Mouse (Mus musculus): Measurements from ENCODE around the gene Prtn3. TPM values are rescaled to one million over a fixed set of nuclear protein-coding genes. Genes with fewer than 3 reads are reported as not detected.

The Prtn3 gene
- polyA plus RNA-seq, 1 experiment from 2014 or later = 0.86 TPM

- Histone ChIP-seq H3K9me3 (ENCODE audit: control insufficient read depth, low read length) (no peaks in the 10 kb centered on the region), H3K4me2 (replicated peaks; ENCODE audit: low read depth) (peak overlapping the region; percentile 88), H3K4me3 (ENCODE audit: low read depth, low read length) (peak overlapping the region; percentile 96), H3K36me3 (ENCODE audit: control insufficient read depth, insufficient read depth, low read length) (peaks cover 2% of the 10 kb centered on the region; the same call in 1 of the 2 replicates), H3K27ac (replicated peaks) (peak overlapping the region; percentile 88), H3K4me1 (replicated peaks; ENCODE audit: control insufficient read depth, insufficient read depth) (peaks cover 11% of the 10 kb centered on the region), H3K27me3 (ENCODE audit: control insufficient read depth, insufficient read depth, low read length) (no peaks in the 10 kb centered on the region), H3K9ac (ENCODE audit: low read length) (peak overlapping the region; percentile 87)
- no peak for ATAC-seq (ENCODE audit: low FRiP score, low TSS enrichment)
- DNase-seq (ENCODE audit: low spot score) = peak; percentile 53
- TF ChIP-seq EP300 (optimal IDR thresholded peaks at IDR 0.05) (no peak), CTCF (IDR thresholded peaks at IDR 0.05; ENCODE audit: low read depth) (no peak)
- WGBS = 1% methylated on average over 26 of the region's 29 CpGs
These were observed 53.9 kb downstream of the Prtn3 start for GRCm38 (mm10) chr10:79928030-79928694.

DNA sequence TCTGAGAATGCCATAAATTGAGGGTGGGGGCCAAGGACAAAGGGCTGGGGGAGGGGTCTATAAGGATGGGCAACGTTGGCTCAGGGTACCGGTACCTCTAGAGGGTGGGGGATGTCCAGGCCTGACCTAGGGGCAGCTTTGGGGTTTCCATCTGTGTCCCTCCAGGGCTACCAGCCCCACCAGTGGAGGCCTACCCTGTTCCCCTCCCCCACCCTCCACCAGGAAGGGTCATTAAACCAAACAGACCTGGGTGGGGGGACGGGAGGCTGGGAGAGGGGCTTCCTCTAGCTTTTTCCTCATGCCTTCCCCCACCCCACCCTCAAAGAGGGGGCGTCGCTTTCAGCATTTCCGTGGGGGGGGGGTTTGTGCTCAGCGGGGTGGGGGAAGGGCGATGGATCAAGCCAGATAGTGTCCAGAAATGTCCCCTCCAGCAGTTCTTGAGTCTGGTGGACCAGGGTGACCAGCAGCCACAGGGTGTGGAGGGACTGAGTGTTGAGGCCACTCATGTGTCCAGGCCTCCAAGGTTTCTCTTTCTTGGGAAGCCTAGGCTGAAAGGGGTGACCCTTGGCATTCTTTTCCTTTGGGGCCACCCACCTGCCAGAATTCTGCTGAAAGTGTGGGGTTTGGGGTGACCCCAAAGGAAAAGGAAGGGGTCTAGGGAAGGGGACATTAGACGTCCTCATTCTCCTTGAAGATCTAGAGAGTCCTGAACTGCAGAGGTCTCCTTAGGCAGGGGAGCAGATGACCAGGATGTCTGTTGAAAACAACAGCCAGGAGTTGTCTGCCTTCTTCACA lies 54.8 kb downstream of the Prtn3 start:
- Histone ChIP-seq H3K4me3 (ENCODE audit: low read depth, low read length) (peak overlapping the region; percentile 96; the same call in 1 of the 2 replicates), H3K4me1 (replicated peaks; ENCODE audit: control insufficient read depth, insufficient read depth) (peaks cover 19% of the 10 kb centered on the region), H3K27ac (replicated peaks) (0 out of 2 replicates have a peak overlapping the region, but pooled peaks have one; percentile 40), H3K9me3 (ENCODE audit: control insufficient read depth, low read length) (no peaks in the 10 kb centered on the region), H3K9ac (ENCODE audit: low read length) (no peak overlapping the region), H3K27me3 (ENCODE audit: control insufficient read depth, insufficient read depth, low read length) (no peaks in the 10 kb centered on the region), H3K36me3 (ENCODE audit: control insufficient read depth, insufficient read depth, low read length) (peaks cover 2% of the 10 kb centered on the region; the same call in 1 of the 2 replicates), H3K4me2 (replicated peaks; ENCODE audit: low read depth) (peak overlapping the region; percentile 88)
- WGBS = 29% methylated on average over 9 of the region's 9 CpGs
- TF ChIP-seq CTCF (IDR thresholded peaks at IDR 0.05; ENCODE audit: low read depth) = no peak
- TF ChIP-seq EP300 (optimal IDR thresholded peaks at IDR 0.05) = no peak
- DNase-seq (ENCODE audit: low spot score) (no peak), ATAC-seq (ENCODE audit: low FRiP score, low TSS enrichment) (no peak)

DNA sequence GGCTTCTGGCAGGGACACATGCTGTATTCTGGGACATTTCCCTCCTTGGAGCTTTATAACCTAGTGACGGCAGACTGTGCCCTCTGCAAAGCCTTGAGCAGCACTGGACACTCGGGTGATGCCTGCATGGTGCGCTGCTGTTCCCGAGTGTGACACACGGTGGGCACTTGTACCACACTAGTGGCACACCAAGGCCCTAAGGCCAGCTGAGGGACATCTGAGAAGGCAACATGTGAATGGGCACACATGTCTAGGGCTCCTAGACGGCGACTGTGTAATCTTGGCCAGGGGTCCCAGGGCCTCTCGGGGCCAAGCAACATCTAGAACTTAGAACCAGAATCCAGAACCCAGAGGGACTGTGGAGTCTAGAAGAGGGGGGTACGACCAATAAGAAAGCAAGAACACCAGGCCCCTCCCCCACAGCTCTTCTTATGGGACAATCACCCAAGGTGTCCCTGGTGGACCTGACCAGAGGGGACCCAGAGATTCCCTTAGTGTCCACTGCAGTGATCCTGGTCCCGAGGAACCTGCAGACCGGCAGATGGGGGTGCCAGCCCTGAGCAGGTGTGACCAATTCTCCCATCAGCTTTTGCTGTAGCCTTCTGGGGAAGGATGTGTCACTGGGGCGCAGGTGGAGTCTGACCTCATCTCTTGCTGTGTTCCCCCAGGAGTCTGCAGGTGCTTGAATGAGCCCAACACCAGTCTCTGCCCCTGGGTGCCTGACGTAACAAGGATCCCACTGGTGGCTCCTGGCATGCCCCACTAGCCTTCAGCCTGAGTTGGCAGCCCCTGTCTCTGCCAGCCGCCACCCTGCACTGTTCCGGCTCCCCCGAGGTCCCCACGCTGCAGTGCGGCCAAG lies 55.9 kb downstream of the Prtn3 start:
- H3K4me3 ChIP-seq (ENCODE audit: low read depth, low read length) = no peak overlapping the region
- WGBS = 87% methylated on average over 18 of the region's 18 CpGs
- no peak overlapping the region for H3K9ac ChIP-seq (ENCODE audit: low read length)
- DNase-seq (ENCODE audit: low spot score) (no peak), ATAC-seq (ENCODE audit: low FRiP score, low TSS enrichment) (no peak)
- TF ChIP-seq CTCF (IDR thresholded peaks at IDR 0.05; ENCODE audit: low read depth) (no peak), EP300 (optimal IDR thresholded peaks at IDR 0.05) (no peak)
- peaks cover 2% of the 10 kb centered on the region; the same call in 1 of the 2 replicates for H3K36me3 ChIP-seq (ENCODE audit: control insufficient read depth, insufficient read depth, low read length)
- peaks cover 25% of the 10 kb centered on the region for H3K4me1 ChIP-seq (replicated peaks; ENCODE audit: control insufficient read depth, insufficient read depth)
- no peaks in the 10 kb centered on the region for H3K9me3 ChIP-seq (ENCODE audit: control insufficient read depth, low read length)
- no peak overlapping the region for H3K4me2 ChIP-seq (replicated peaks; ENCODE audit: low read depth)
- H3K27me3 ChIP-seq (ENCODE audit: control insufficient read depth, insufficient read depth, low read length) = no peaks in the 10 kb centered on the region
- no peak overlapping the region for H3K27ac ChIP-seq (replicated peaks)

DNA sequence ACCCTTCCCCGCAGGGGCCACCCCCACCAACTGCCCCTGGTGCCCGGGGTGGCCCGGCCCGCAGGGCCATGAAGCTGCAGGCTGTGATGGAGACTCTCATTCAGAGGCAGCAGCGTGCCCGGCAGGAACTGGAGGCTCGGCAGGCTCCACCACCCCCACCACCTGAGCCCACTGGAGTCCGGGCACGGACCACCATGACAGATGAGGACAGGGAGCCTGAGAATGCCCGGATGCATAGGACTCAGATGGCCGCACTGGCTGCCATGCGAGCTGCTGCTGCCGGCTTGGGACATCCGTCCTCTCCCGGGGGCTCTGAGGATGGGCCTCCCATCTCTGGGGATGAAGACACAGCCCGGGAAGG lies 56.5 kb downstream of the Prtn3 start:
- Histone ChIP-seq H3K27me3 (ENCODE audit: control insufficient read depth, insufficient read depth, low read length) (no peaks in the 10 kb centered on the region), H3K36me3 (ENCODE audit: control insufficient read depth, insufficient read depth, low read length) (peaks cover 2% of the 10 kb centered on the region; the same call in 1 of the 2 replicates), H3K9me3 (ENCODE audit: control insufficient read depth, low read length) (no peaks in the 10 kb centered on the region), H3K4me2 (replicated peaks; ENCODE audit: low read depth) (no peak overlapping the region), H3K9ac (ENCODE audit: low read length) (no peak overlapping the region), H3K4me3 (ENCODE audit: low read depth, low read length) (no peak overlapping the region), H3K4me1 (replicated peaks; ENCODE audit: control insufficient read depth, insufficient read depth) (peaks cover 25% of the 10 kb centered on the region), H3K27ac (replicated peaks) (no peak overlapping the region)
- TF ChIP-seq EP300 (optimal IDR thresholded peaks at IDR 0.05) = no peak
- no peak for TF ChIP-seq CTCF (IDR thresholded peaks at IDR 0.05; ENCODE audit: low read depth)
- DNase-seq (ENCODE audit: low spot score) (no peak), ATAC-seq (ENCODE audit: low FRiP score, low TSS enrichment) (no peak)
- 89% methylated on average over 16 of the region's 16 CpGs for WGBS

DNA sequence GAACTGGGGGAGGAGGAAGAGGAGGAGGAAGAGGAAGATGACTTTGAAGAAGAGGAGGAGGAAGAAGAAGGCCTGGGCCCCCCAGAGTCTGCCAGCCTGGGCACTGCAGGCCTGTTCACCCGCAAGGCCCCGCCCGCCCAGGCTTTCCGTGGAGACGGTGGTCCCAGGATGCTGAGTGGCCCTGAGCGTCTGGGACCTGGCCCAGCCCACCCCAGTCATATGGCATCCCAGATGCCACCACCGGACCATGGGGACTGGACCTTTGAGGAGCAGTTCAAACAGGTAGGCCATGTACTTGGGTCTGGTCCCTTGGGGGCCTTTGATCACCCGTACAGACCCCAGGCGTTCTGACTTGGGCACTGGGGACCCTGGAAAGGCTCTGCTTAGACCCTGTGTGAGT lies 57.5 kb downstream of the Prtn3 start:
- no peak overlapping the region for H3K4me2 ChIP-seq (replicated peaks; ENCODE audit: low read depth)
- H3K4me1 ChIP-seq (replicated peaks; ENCODE audit: control insufficient read depth, insufficient read depth) = peaks cover 22% of the 10 kb centered on the region
- no peak overlapping the region for H3K4me3 ChIP-seq (ENCODE audit: low read depth, low read length)
- TF ChIP-seq CTCF (IDR thresholded peaks at IDR 0.05; ENCODE audit: low read depth) (no peak), EP300 (optimal IDR thresholded peaks at IDR 0.05) (no peak)
- WGBS = 80% methylated on average over 9 of the region's 9 CpGs
- no peak overlapping the region for H3K27ac ChIP-seq (replicated peaks)
- no peak overlapping the region for H3K9ac ChIP-seq (ENCODE audit: low read length)
- H3K27me3 ChIP-seq (ENCODE audit: control insufficient read depth, insufficient read depth, low read length) = no peaks in the 10 kb centered on the region
- peaks cover 2% of the 10 kb centered on the region; the same call in 1 of the 2 replicates for H3K36me3 ChIP-seq (ENCODE audit: control insufficient read depth, insufficient read depth, low read length)
- ATAC-seq (ENCODE audit: low FRiP score, low TSS enrichment) (no peak), DNase-seq (ENCODE audit: low spot score) (no peak)
- no peaks in the 10 kb centered on the region for H3K9me3 ChIP-seq (ENCODE audit: control insufficient read depth, low read length)

All from stomach, postnatal 0 days (tissue).